Mouse (Mus musculus) heart, embryonic 10.5 days (tissue): ENCODE measurements around the gene Cpped1. TPM values are rescaled to one million over a fixed set of nuclear protein-coding genes. Genes with fewer than 3 reads are reported as not detected.

ENCODE experiments used
- DNase-seq: peaks from one replicate; pipeline ENCODE4 v3.0.0-alpha.2; 2017; ENCODE audit warnings: low spot score
- H3K27ac ChIP-seq: fragments of 300-500 bp; sonication (generic); 2 replicates; pipeline ENCODE4 v1.5.1; 2016; ENCODE audit warnings: mild to moderate bottlenecking
- H3K27me3 ChIP-seq: fragments of 300-500 bp; sonication (generic); 2 replicates; pipeline ENCODE4 v1.6.1; 2016; ENCODE audit warnings: mild to moderate bottlenecking; ENCODE audit not compliant: poor library complexity, insufficient read depth, severe bottlenecking
- H3K36me3 ChIP-seq: fragments of 300-500 bp; sonication (generic); 2 replicates; pipeline ENCODE4 v1.6.1; 2016; ENCODE audit warnings: mild to moderate bottlenecking, moderate library complexity
- H3K4me1 ChIP-seq: fragments of 300-500 bp; sonication (generic); 2 replicates; pipeline ENCODE4 v1.6.1; 2016; ENCODE audit warnings: mild to moderate bottlenecking
- H3K4me3 ChIP-seq: fragments of 300-500 bp; sonication (generic); 2 replicates; pipeline ENCODE4 v1.5.1; 2016; ENCODE audit warnings: mild to moderate bottlenecking, moderate library complexity
- H3K9me3 ChIP-seq: fragments of 300-500 bp; sonication (generic); 2 replicates; pipeline ENCODE4 v1.6.1; 2016; ENCODE audit warnings: mild to moderate bottlenecking, moderate library complexity
- WGBS: fragments of 180-500 bp; shearing (Covaris S2); methylation state at CpG from one replicate; pipeline ENCODE4 v1.1.7; 2016; 5-methylcytosine and 5-hydroxymethylcytosine counted together
- polyA plus RNA-seq: library from polyadenylated mRNA; unstranded; fragments of >200 nt; fragmentation: Nextera tagmentation; extraction: Ambion mirVana; gene quantifications from 2 replicates; pipeline ENCODE4 v1.2.1, GENCODE M21; 2016

The Cpped1 gene
- polyA plus RNA-seq, 1 experiment from 2014 or later: 24.2 TPM

DNA sequence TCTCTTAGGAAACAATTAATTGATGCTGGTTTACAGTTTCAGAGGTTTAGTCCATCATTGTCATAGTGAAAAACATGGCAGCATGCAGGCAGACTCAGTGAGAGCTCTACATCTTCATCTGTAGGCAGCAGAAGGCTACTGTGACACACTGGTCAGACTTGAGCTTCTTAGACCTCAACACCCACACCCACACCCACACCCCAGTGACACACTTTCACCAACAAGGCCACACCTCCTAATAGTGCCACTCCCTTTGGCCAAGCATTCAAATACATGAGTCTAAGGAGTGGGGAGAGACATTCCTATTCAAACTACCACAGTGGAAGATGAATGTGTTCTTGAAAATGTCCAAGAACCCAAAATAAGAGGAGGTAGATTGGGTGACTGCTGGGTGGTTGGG lies 125.9 kb downstream of the Cpped1 start:
- no peaks in the 10 kb centered on the region for H3K36me3 ChIP-seq
- H3K27me3 ChIP-seq: 0 out of 2 replicates have a peak, but pooled peaks cover 4% of the 10 kb centered on the region
- no peak for DNase-seq
- H3K27ac ChIP-seq: no peak overlapping the region
- no peak overlapping the region for H3K4me3 ChIP-seq
- no peaks in the 10 kb centered on the region for H3K9me3 ChIP-seq
- peaks cover 21% of the 10 kb centered on the region for H3K4me1 ChIP-seq

DNA sequence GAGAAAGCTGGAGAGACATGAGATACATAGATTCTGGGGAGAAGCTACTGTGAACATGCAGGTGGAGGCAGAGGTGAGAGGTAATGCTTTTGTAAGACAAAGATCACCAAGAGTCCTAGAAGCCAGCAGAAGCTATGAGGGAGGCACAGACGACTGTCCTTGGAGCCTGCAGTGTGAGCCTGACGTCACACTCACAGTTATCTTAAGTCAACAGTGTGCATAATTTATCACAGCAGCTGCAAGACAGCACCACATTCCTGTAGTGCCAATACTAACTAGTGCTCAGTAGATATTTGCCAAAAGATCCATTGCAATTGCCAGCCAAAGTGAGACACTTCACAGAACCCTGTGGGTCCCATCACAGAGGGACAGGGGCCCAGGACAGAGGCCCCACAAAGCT lies 127.2 kb downstream of the Cpped1 start:
- 18% methylated on average over 2 of the region's 2 CpGs for WGBS

DNA sequence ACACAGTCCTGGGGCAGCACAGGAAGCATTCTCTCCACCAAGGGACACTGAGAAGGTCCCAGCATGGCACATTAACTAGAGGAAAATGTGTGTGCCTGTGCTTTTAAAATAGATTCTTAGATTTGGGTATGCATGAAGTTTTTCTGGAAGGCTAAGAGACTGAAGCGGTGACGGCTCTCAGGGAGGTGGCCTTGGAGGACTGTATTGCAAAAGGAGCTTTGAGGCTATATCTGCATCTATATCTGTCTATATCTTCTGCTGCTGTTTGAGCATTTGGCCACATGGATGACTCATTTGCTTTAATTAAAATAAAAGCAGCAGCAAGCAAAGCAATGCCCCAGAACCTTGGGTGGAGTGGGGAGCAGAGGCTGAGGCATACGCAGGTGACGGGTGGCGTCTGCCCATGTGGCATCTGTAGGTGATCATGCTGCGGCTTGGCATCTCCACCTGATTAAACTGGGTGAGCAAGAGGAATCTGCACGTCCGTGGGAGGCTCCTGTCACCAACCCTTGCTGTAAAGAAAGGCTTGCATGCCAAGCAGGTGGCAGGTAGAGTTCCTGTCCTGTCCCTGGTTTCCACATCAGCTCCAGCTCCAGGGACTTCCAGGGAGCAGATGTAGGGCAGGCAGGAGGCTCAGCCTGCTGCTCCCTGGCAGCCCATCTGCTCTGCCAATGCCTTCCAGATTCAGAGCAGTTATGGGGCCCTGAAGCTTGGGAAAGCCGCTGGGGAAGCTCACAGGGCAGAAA lies 130.4 kb downstream of the Cpped1 start:
- no peak overlapping the region for H3K4me3 ChIP-seq
- H3K9me3 ChIP-seq: no peaks in the 10 kb centered on the region
- 0 out of 2 replicates have a peak, but pooled peaks cover 4% of the 10 kb centered on the region for H3K27me3 ChIP-seq
- peaks cover 14% of the 10 kb centered on the region for H3K4me1 ChIP-seq
- no peak overlapping the region for H3K27ac ChIP-seq
- no peaks in the 10 kb centered on the region for H3K36me3 ChIP-seq
- DNase-seq: no peak
- 82% methylated on average over 9 of the region's 9 CpGs for WGBS

More for the DNA sequence above, 127.2 kb downstream of the Cpped1 start:
- Histone ChIP-seq H3K36me3 (no peaks in the 10 kb centered on the region), H3K4me1 (peaks cover 15% of the 10 kb centered on the region), H3K27me3 (0 out of 2 replicates have a peak, but pooled peaks cover 4% of the 10 kb centered on the region), H3K27ac (no peak overlapping the region), H3K4me3 (no peak overlapping the region), H3K9me3 (no peaks in the 10 kb centered on the region)
- DNase-seq: no peak

DNA sequence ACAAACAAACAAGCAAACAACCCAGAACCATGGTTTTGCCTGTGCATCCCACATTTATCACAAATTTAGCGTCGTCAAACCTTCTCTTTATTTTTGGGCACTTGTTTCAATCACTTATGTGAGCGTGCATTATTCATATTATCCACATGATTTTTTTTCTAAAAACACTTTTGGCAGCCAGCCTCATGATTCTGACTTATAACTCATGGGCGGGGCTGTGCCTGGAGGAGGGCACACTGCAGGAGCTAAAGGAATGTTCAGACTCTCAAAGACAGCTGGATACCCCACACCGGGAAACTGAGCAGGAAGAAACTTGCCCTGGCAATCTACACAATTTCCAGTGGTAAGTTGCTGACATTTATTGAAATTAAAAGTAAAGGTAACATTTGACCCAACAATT lies 131.1 kb downstream of the Cpped1 start:
- WGBS: 75% methylated on average over 5 of the region's 5 CpGs
- 0 out of 2 replicates have a peak, but pooled peaks cover 4% of the 10 kb centered on the region for H3K27me3 ChIP-seq
- H3K36me3 ChIP-seq: no peaks in the 10 kb centered on the region
- DNase-seq: no peak
- H3K4me1 ChIP-seq: peaks cover 12% of the 10 kb centered on the region; the same call in 1 of the 2 replicates
- H3K27ac ChIP-seq: no peak overlapping the region
- H3K4me3 ChIP-seq: no peak overlapping the region
- no peaks in the 10 kb centered on the region for H3K9me3 ChIP-seq

DNA sequence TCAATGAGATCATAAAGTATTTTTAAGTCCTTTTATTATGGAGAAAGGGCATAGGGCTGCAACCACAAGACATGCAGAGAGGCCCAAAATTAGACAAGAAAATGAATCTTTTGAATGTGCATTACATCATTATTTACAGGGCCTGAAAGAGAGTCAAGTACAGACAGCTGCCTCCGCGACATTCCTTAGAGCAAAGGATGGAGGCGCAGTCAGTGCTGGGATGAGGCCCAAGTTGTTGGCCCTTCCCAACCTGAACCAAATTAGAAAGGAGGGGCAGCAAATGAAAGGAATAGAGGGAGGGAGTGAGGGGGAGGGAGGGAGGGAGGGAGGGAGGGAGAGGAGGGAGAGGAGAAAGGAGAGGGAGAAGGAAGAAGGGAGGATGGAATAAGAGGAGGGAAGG lies 132.7 kb downstream of the Cpped1 start:
- WGBS: 91% methylated on average over 3 of the region's 3 CpGs
- H3K27me3 ChIP-seq: 0 out of 2 replicates have a peak, but pooled peaks cover 4% of the 10 kb centered on the region
- no peaks in the 10 kb centered on the region for H3K36me3 ChIP-seq
- no peak overlapping the region for H3K4me3 ChIP-seq
- 0 out of 2 replicates have a peak, but pooled peaks cover 4% of the 10 kb centered on the region for H3K4me1 ChIP-seq
- H3K9me3 ChIP-seq: no peaks in the 10 kb centered on the region
- DNase-seq: no peak
- no peak overlapping the region for H3K27ac ChIP-seq

DNA sequence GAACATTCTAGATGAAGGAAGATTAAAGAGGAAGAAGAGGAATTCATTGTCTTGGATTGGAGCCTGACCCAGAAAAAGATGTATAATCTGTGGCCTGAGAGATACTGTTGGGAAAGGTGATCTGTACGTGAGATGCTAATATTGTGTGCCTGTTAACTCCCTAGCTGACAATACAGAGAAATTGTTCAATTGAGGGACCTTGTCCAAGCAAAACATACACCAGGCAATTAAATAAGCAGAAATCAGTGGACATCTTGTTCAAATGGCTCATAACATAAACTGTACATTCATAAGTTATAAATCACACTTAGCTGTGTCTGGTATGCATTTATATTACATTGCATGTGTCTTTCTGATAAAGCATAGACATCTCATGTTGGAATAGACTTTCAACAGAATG lies 134.9 kb downstream of the Cpped1 start:
- DNase-seq: no peak
- Histone ChIP-seq H3K4me3 (no peak overlapping the region), H3K4me1 (0 out of 2 replicates have a peak, but pooled peaks cover 3% of the 10 kb centered on the region), H3K27ac (no peak overlapping the region), H3K27me3 (0 out of 2 replicates have a peak, but pooled peaks cover 4% of the 10 kb centered on the region), H3K36me3 (no peaks in the 10 kb centered on the region), H3K9me3 (peaks cover 6% of the 10 kb centered on the region)
- 89% methylated on average over 1 of the region's 1 CpGs for WGBS

DNA sequence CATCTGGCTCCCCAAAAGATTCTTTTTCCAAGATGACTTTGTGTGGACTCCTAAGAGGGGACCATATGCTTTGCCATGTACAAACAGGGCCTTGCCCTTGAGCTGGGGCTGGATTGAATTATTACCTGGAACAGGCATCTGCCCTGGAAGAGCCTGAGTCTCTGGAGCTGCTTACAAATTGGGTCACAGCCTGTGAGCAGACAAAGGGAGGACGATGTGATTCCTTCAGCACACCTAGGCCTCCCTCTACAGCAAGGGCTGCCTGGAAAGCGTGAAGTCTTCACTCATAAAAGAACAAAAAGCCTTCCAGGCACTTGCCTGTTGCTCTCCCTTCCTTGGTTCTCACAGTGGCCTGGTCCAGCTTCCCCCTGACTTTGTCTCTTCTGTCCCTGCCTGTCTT lies 136.9 kb downstream of the Cpped1 start:
- H3K4me3 ChIP-seq: no peak overlapping the region
- 0 out of 2 replicates have a peak, but pooled peaks cover 3% of the 10 kb centered on the region for H3K4me1 ChIP-seq
- DNase-seq: no peak
- no peaks in the 10 kb centered on the region for H3K27me3 ChIP-seq
- no peaks in the 10 kb centered on the region for H3K36me3 ChIP-seq
- H3K27ac ChIP-seq: no peak overlapping the region
- 75% methylated on average over 2 of the region's 2 CpGs for WGBS
- peaks cover 7% of the 10 kb centered on the region for H3K9me3 ChIP-seq

DNA sequence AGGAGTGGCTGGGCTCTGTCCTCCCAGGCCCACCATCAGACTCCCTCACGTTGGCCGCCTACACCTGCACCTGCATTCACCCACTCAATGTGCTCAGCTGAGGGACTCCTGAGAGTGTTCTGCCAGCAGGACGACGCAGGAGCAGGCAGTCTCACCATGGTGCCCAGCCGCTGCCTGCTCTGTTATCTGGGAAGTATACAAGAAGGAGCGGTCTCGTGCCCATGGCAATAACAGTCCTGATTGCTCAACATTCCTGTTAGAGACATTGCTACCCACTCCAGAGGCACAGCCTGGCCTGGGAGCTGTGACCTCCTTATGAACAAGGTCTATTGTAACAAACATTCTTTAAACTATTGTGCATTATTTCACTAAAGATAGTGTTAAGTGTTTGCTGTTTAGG lies 151.3 kb downstream of the Cpped1 start:
- Histone ChIP-seq H3K27me3 (no peaks in the 10 kb centered on the region), H3K27ac (no peak overlapping the region), H3K4me1 (no peaks in the 10 kb centered on the region), H3K9me3 (no peaks in the 10 kb centered on the region), H3K4me3 (no peak overlapping the region), H3K36me3 (no peaks in the 10 kb centered on the region)
- 80% methylated on average over 7 of the region's 7 CpGs for WGBS
- DNase-seq: no peak

DNA sequence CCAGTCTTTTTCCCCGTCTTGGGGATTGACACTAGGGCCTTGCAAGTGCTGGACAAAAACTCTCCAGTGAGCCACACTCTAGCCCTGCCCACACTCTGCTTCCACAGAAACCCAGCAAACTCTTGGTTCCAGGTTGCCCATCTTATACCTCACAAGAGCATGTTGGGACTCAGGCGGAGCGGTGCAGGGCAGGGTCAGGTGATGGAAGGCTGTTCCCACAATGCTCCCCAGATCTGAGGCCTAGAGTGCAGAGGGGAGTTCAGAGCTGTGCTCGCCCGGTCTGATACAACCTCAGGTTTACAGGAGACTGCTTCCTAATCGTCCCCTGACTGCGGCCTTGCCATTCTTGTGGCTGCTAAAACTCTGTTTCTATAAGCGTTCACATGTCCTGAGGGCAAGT lies 151.8 kb downstream of the Cpped1 start:
- no peak for DNase-seq
- Histone ChIP-seq H3K27me3 (no peaks in the 10 kb centered on the region), H3K27ac (no peak overlapping the region), H3K36me3 (no peaks in the 10 kb centered on the region), H3K4me1 (no peaks in the 10 kb centered on the region), H3K4me3 (no peak overlapping the region), H3K9me3 (no peaks in the 10 kb centered on the region)
- WGBS: 90% methylated on average over 8 of the region's 8 CpGs

DNA sequence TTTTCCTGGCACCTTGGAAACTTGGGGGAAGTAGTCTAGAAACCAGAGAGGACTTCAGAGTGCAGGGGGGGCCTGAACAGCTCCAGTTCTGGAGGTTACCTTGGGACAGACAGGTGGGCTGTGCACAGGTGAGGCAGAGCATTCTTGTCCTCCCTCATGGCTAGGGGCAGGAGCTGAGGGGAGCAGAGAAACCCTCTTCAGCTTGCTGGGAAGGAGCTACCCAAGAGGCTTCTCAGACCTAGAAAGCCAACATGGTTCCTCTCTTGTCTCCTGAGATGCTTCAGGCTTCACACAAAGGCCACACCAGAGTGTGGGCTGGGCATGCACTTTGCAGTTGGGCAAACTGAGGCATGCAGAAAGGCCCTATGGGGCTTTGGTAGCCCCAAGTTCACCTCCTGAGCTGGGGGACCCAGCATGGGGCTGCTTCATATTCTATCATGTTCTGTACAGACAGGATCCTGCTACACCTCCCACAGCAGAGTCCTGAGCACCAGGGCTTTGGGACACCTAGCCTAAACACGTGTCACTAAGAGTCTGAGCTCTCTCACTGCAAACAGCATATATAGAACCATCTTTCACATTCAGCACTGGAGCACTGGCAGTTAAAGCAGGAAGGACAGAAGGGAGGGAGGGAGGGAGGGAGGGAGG lies 152.5 kb downstream of the Cpped1 start:
- Histone ChIP-seq H3K27me3 (no peaks in the 10 kb centered on the region), H3K36me3 (no peaks in the 10 kb centered on the region), H3K9me3 (no peaks in the 10 kb centered on the region), H3K4me3 (no peak overlapping the region), H3K27ac (no peak overlapping the region), H3K4me1 (no peaks in the 10 kb centered on the region)
- WGBS: 52% methylated on average over 1 of the region's 1 CpGs
- DNase-seq: peak; percentile 52

DNA sequence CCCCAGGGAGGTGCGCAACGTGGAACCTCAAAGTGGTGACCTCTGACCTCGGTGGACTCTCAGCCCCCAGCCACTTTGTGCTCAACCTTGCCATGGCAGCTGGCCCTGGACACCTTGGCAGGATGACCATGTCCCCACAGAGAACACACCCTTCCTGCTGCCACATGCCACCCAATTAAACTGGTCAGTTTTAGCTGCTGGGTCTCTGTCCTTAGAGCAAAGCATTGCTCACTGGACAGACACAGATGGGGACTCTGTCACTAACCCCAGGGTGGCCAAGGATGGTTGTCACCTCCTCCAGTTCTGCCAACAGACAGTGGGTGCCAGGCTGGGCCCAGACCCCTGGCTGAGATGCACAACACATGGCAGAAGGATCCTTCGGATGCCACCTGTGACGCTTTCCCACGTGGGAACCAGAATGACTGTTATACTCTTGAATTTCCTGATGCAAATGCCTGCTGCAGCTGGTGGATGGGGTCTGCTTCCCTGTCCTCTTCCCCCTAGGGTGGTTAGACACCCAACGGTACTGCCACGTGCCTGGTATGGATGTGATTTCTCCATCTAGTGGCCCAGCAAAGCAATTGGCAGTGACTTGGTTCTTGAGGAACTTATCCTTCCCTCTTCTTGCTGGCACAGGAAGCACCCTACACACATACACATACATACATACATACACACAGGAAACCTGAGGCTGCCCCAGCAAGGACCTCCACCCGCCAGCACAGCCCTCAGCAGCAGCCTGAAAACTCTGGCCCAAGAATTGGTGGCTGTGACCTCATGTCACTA lies 153.8 kb downstream of the Cpped1 start:
- WGBS: 76% methylated on average over 9 of the region's 9 CpGs

DNA sequence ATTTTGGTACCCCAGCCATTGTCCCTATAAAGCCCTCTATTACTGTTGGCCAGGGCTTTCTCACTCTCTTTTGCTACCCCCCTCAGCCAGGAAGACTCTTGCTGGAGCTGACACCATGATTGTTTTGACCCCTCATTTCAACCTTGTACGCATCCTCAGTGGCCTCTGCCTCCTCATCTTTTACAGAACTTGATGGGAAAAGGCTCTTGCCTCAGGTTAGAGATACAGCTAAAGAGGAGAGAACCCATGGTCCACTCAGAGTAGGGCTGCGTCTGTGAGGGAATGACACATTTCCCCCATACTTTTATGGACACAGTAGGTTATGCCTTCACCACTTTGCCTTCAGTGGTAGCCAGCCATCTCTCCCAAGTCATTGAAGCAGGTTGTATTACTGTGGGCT lies 155.1 kb downstream of the Cpped1 start:
- H3K4me3 ChIP-seq: no peak overlapping the region
- H3K36me3 ChIP-seq: no peaks in the 10 kb centered on the region
- H3K4me1 ChIP-seq: no peaks in the 10 kb centered on the region
- no peak overlapping the region for H3K27ac ChIP-seq
- H3K27me3 ChIP-seq: no peaks in the 10 kb centered on the region
- H3K9me3 ChIP-seq: no peaks in the 10 kb centered on the region
- WGBS: 81% methylated on average over 2 of the region's 2 CpGs
- DNase-seq: peak; percentile 66

More for the DNA sequence above, 153.8 kb downstream of the Cpped1 start:
- Histone ChIP-seq H3K9me3 (no peaks in the 10 kb centered on the region), H3K4me1 (no peaks in the 10 kb centered on the region), H3K36me3 (no peaks in the 10 kb centered on the region), H3K27ac (no peak overlapping the region), H3K27me3 (no peaks in the 10 kb centered on the region), H3K4me3 (no peak overlapping the region)
- peak; percentile 69 for DNase-seq
